Mouse (Mus musculus) neural tube, embryonic 13.5 days (tissue): ENCODE measurements around the gene Ifit1. TPM values are rescaled to one million over a fixed set of nuclear protein-coding genes. Genes with fewer than 3 reads are reported as not detected.
"Not testable (repeated sequence)": the region's sequence is repeated elsewhere in the genome, so short reads cannot be mapped to it uniquely, and the experiment has no call there.

ENCODE experiments used
- ATAC-seq: fragments of 200-750 bp; cut with Nextera tagmentation; 2 replicates; pipeline ENCODE4 v1.8.0; 2017; ENCODE audit warnings: low read depth, mild to moderate bottlenecking, moderate TSS enrichment, moderate library complexity
- H3K27ac ChIP-seq: fragments of 300-500 bp; sonication (generic); replicated peaks from 2 replicates; pipeline ENCODE4 v1.5.1; 2015; ENCODE audit warnings: moderate library complexity, mild to moderate bottlenecking, inconsistent platforms
- H3K27me3 ChIP-seq: fragments of 300-500 bp; sonication (generic); 2 replicates; pipeline ENCODE4 v1.6.1; 2015; ENCODE audit warnings: mild to moderate bottlenecking, inconsistent platforms
- H3K36me3 ChIP-seq: fragments of 300-500 bp; sonication (generic); 2 replicates; pipeline ENCODE4 v1.6.1; 2015; ENCODE audit warnings: mild to moderate bottlenecking, inconsistent platforms
- H3K4me1 ChIP-seq: fragments of 300-500 bp; sonication (generic); replicated peaks from 2 replicates; pipeline ENCODE4 v1.6.1; 2015; ENCODE audit warnings: inconsistent platforms
- H3K4me2 ChIP-seq: fragments of 300-500 bp; sonication (generic); 2 replicates; pipeline ENCODE4 v1.6.1; 2015; ENCODE audit warnings: inconsistent platforms, mild to moderate bottlenecking, moderate library complexity
- H3K4me3 ChIP-seq: fragments of 300-500 bp; sonication (generic); 2 replicates; pipeline ENCODE4 v1.5.1; 2015; ENCODE audit warnings: mild to moderate bottlenecking, inconsistent platforms
- H3K9ac ChIP-seq: fragments of 300-500 bp; sonication (generic); 2 replicates; pipeline ENCODE4 v1.6.1; 2015; ENCODE audit warnings: moderate library complexity, mild to moderate bottlenecking, inconsistent platforms
- H3K9me3 ChIP-seq: fragments of 300-500 bp; sonication (generic); 2 replicates; pipeline ENCODE4 v1.6.1; 2016; ENCODE audit warnings: inconsistent platforms
- WGBS: fragments of 180-500 bp; shearing (Covaris S2); methylation state at CpG from one replicate; pipeline ENCODE4 v1.1.7; 2015; 5-methylcytosine and 5-hydroxymethylcytosine counted together
- polyA plus RNA-seq: library from polyadenylated mRNA; unstranded; fragments of >200 nt; fragmentation: Nextera tagmentation; extraction: Ambion mirVana; gene quantifications from 2 replicates; pipeline ENCODE4 v1.2.1, GENCODE M21; 2015

Ifit1 gene
- polyA plus RNA-seq = 0.32 and 0.75 TPM in 2 replicates

GRCm38 (mm10) chr19:34640623-34641022, at the start of gene Ifit1, which contains the start of gene Ifit1bl2:
Gene Ifit1 (plus strand): TSS chr19:34640871.
Gene Ifit1bl2 (minus strand): TSS chr19:34640743.
- H3K9me3 ChIP-seq = no peaks in the 10 kb centered on the region

GRCm38 (mm10) chr19:34593456-34593855, 47.2 kb upstream of the Ifit1 start:
- H3K36me3 ChIP-seq = no peaks in the 10 kb centered on the region
- H3K4me2 ChIP-seq = no peak overlapping the region
- no peak overlapping the region for H3K27ac ChIP-seq
- WGBS = 94% methylated on average over 2 of the region's 2 CpGs
- H3K4me3 ChIP-seq = no peak overlapping the region
- no peaks in the 10 kb centered on the region for H3K4me1 ChIP-seq
- no peak overlapping the region for H3K9ac ChIP-seq
- H3K27me3 ChIP-seq = no peaks in the 10 kb centered on the region
- H3K9me3 ChIP-seq = no peaks in the 10 kb centered on the region
- ATAC-seq = no peak

More at GRCm38 (mm10) chr19:34640623-34641022, at the start of gene Ifit1, which contains the start of gene Ifit1bl2:
- 68% methylated on average over 4 of the region's 4 CpGs for WGBS
- H3K9ac ChIP-seq = no peak within 1 kb of the TSS
- H3K36me3 ChIP-seq = no peaks in the 10 kb centered on the region
- no peak within 1 kb of the TSS for H3K4me2 ChIP-seq
- H3K27ac ChIP-seq = no peak within 1 kb of the TSS
- H3K4me1 ChIP-seq = no peaks in the 10 kb centered on the region
- no peaks in the 10 kb centered on the region for H3K27me3 ChIP-seq
- H3K4me3 ChIP-seq = no peak within 1 kb of the TSS
- no peak for ATAC-seq

GRCm38 (mm10) chr19:34594523-34594922, 46.1 kb upstream of the Ifit1 start:
- not testable (repeated sequence) for H3K9ac ChIP-seq, H3K4me1 ChIP-seq, H3K4me3 ChIP-seq, H3K4me2 ChIP-seq, H3K36me3 ChIP-seq, H3K27ac ChIP-seq, H3K9me3 ChIP-seq, ATAC-seq, H3K27me3 ChIP-seq
- 80% methylated on average over 3 of the region's 3 CpGs for WGBS

GRCm38 (mm10) chr19:34596811-34597210, 43.9 kb upstream of the Ifit1 start:
- ATAC-seq = no peak
- Histone ChIP-seq H3K4me2 (no peak overlapping the region), H3K9me3 (no peaks in the 10 kb centered on the region), H3K27ac (no peak overlapping the region), H3K4me3 (no peak overlapping the region), H3K36me3 (no peaks in the 10 kb centered on the region), H3K9ac (no peak overlapping the region), H3K27me3 (no peaks in the 10 kb centered on the region), H3K4me1 (no peaks in the 10 kb centered on the region)

GRCm38 (mm10) chr19:34598341-34598740, 42.3 kb upstream of the Ifit1 start:
- no peak overlapping the region for H3K4me3 ChIP-seq
- no peak for ATAC-seq
- H3K9ac ChIP-seq = no peak overlapping the region
- 84% methylated on average over 2 of the region's 2 CpGs for WGBS
- H3K36me3 ChIP-seq = no peaks in the 10 kb centered on the region
- H3K27me3 ChIP-seq = no peaks in the 10 kb centered on the region
- H3K9me3 ChIP-seq = no peaks in the 10 kb centered on the region
- no peak overlapping the region for H3K4me2 ChIP-seq
- no peaks in the 10 kb centered on the region for H3K4me1 ChIP-seq
- no peak overlapping the region for H3K27ac ChIP-seq

- not testable (repeated sequence) for H3K4me1 ChIP-seq, ATAC-seq, H3K27me3 ChIP-seq, H3K27ac ChIP-seq, H3K36me3 ChIP-seq, H3K4me3 ChIP-seq, H3K4me2 ChIP-seq, H3K9ac ChIP-seq, H3K9me3 ChIP-seq
These were observed 41.4 kb upstream of the Ifit1 start for GRCm38 (mm10) chr19:34599250-34599649.

- not testable (repeated sequence) for H3K27ac ChIP-seq, H3K9me3 ChIP-seq, ATAC-seq, H3K9ac ChIP-seq, H3K4me1 ChIP-seq, H3K36me3 ChIP-seq, H3K27me3 ChIP-seq, H3K4me3 ChIP-seq, H3K4me2 ChIP-seq
- WGBS = 48% methylated on average over 1 of the region's 1 CpGs
These were observed 38.8 kb upstream of the Ifit1 start, which contains the start of gene Ifit1bl1 for GRCm38 (mm10) chr19:34601888-34602287. Gene Ifit1bl1 (minus strand): TSS chr19:34601956.

GRCm38 (mm10) chr19:34605472-34605871, 35.2 kb upstream of the Ifit1 start:
- Histone ChIP-seq H3K36me3 (no peaks in the 10 kb centered on the region), H3K9ac (no peak overlapping the region), H3K27ac (no peak overlapping the region), H3K27me3 (no peaks in the 10 kb centered on the region), H3K9me3 (no peaks in the 10 kb centered on the region), H3K4me2 (no peak overlapping the region), H3K4me3 (no peak overlapping the region), H3K4me1 (no peaks in the 10 kb centered on the region)
- ATAC-seq = no peak
- WGBS = 90% methylated on average over 3 of the region's 3 CpGs

- not testable (repeated sequence) for H3K27me3 ChIP-seq, H3K36me3 ChIP-seq, H3K4me3 ChIP-seq, H3K27ac ChIP-seq, H3K9ac ChIP-seq, H3K4me2 ChIP-seq, H3K9me3 ChIP-seq, H3K4me1 ChIP-seq
- peak; percentile 40 for ATAC-seq
- 63% methylated on average over 4 of the region's 4 CpGs for WGBS
These were observed 33.2 kb upstream of the Ifit1 start, which contains the start of gene Ifit3b for GRCm38 (mm10) chr19:34607237-34608051. Gene Ifit3b (plus strand): TSS chr19:34607970.

- 74% methylated on average over 3 of the region's 3 CpGs for WGBS
- not testable (repeated sequence) for H3K9me3 ChIP-seq, H3K4me1 ChIP-seq, H3K27me3 ChIP-seq, H3K27ac ChIP-seq, H3K9ac ChIP-seq, H3K4me2 ChIP-seq, ATAC-seq, H3K36me3 ChIP-seq, H3K4me3 ChIP-seq
These were observed 30.6 kb upstream of the Ifit1 start for GRCm38 (mm10) chr19:34610118-34610517.

- not testable (repeated sequence) for H3K36me3 ChIP-seq, H3K27me3 ChIP-seq, H3K4me1 ChIP-seq, H3K27ac ChIP-seq, ATAC-seq, H3K9ac ChIP-seq, H3K9me3 ChIP-seq, H3K4me2 ChIP-seq, H3K4me3 ChIP-seq
- 90% methylated on average over 5 of the region's 11 CpGs for WGBS
These were observed 28.2 kb upstream of the Ifit1 start for GRCm38 (mm10) chr19:34612243-34613001.

GRCm38 (mm10) chr19:34620871-34621270, 19.8 kb upstream of the Ifit1 start:
- Histone ChIP-seq H3K27me3 (no peaks in the 10 kb centered on the region), H3K4me1 (no peaks in the 10 kb centered on the region), H3K4me3 (no peak overlapping the region), H3K36me3 (no peaks in the 10 kb centered on the region), H3K4me2 (no peak overlapping the region), H3K27ac (no peak overlapping the region), H3K9me3 (no peaks in the 10 kb centered on the region), H3K9ac (no peak overlapping the region)
- ATAC-seq = no peak
- 92% methylated on average over 5 of the region's 5 CpGs for WGBS
